Comparison of ENCODE assay signal across 8 mouse cellular contexts in the genomic region with DNA sequence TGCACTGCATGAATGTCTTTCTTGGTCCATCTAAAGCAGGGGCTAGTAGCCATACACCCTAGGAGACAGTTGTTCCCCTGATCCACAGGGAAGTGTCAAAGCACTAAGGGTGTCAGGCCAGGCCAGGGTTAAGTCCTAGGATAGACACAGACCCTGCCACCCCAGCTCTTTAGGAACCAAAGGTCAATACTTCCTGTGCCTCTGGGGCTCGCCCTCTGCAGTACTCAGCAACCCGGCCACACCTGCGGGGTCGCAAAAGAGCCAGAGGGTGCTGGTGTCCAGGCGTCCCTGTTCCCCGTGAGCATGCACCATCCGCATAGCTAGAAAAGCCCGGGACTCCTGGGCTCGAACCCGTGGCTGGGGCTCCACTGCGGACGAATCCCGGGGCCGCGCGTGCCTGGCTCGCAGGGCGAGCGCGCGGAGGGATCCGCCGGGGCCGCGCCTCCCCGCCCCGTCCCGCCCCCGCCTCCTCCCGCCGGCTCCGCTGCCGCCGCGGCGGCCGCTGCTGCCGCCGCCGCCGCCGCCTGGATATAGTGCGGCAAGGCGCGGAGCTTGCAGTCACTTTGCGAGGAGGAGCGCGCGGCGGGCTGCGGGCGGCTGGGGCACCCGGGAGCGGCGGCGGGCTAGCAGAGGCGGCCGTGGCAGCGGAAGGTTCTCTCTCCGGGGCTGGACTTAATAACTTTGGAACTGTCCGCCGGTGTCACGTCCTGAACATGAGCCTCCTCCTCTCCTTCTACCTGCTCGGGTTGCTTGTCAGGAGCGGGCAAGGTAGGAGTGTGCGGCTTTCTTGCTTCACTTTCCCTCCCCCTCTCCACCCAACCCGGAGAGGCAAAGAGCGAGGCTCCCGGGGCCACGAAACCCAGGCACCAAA. TPM values are rescaled to one million over a fixed set of nuclear protein-coding genes. Genes with fewer than 3 reads are reported as not detected.
A peak's percentile ranks its signal among the peaks of the same experiment; 100 is the strongest.
DNase-seq lines count a peak whose midpoint lies in the region; ATAC-seq and TF ChIP-seq lines count a peak whose summit lies in the region.

A gene (plus strand): TSS at position 497 of the 871 bp plus-strand sequence.

- H3K4me1 ChIP-seq in erythroblast, embryonic 14.5 days (ENCODE audit: control insufficient read depth), result no peaks in the 10 kb centered on the region; the same call in 1 of the 2 replicates
- H3K4me1 ChIP-seq in embryonic facial prominence, embryonic 14.5 days (ENCODE audit: control insufficient read depth, insufficient read depth, low read length), result no peaks in the 10 kb centered on the region; the same call in 1 of the 2 replicates
- peaks cover 4% of the 10 kb centered on the region; the same call in 1 of the 2 replicates for H3K4me1 ChIP-seq in heart, embryonic 12.5 days (replicated peaks)
- no peaks in the 10 kb centered on the region for H3K4me1 ChIP-seq in kidney, embryonic 14.5 days (ENCODE audit: control insufficient read depth, insufficient read depth, low read length)
- H3K4me1 ChIP-seq in limb, embryonic 15.5 days, result peaks cover 6% of the 10 kb centered on the region
- H3K4me1 ChIP-seq in midbrain, embryonic 15.5 days, result peaks cover 15% of the 10 kb centered on the region
- no peaks in the 10 kb centered on the region for H3K4me1 ChIP-seq in testis, adult 2 months (ENCODE audit: control insufficient read depth, insufficient read depth, low read length)

- H3K27me3 ChIP-seq in erythroblast, embryonic 14.5 days (ENCODE audit: control insufficient read depth), result peaks cover 18% of the 10 kb centered on the region
- no peaks in the 10 kb centered on the region for H3K27me3 ChIP-seq in embryonic facial prominence, embryonic 14.5 days (replicated peaks; ENCODE audit: control insufficient read depth, insufficient read depth, low read length)
- no peaks in the 10 kb centered on the region for H3K27me3 ChIP-seq in heart, embryonic 12.5 days (replicated peaks)
- peaks cover 2% of the 10 kb centered on the region; the same call in 1 of the 2 replicates for H3K27me3 ChIP-seq in kidney, embryonic 14.5 days (ENCODE audit: control insufficient read depth, insufficient read depth, low read length)
- H3K27me3 ChIP-seq in limb, embryonic 15.5 days, result no peaks in the 10 kb centered on the region
- no peaks in the 10 kb centered on the region for H3K27me3 ChIP-seq in midbrain, embryonic 15.5 days (replicated peaks)
- peaks cover 2% of the 10 kb centered on the region; the same call in 1 of the 2 replicates for H3K27me3 ChIP-seq in testis, adult 2 months (ENCODE audit: control insufficient read depth, insufficient read depth, low read length)

- H3K4me2 ChIP-seq in embryonic facial prominence, embryonic 14.5 days (ENCODE audit: low read depth, low read length), result peak within 1 kb of the TSS; percentile 93
- peak within 1 kb of the TSS; percentile 88 for H3K4me2 ChIP-seq in heart, embryonic 12.5 days
- peak within 1 kb of the TSS; percentile 92 for H3K4me2 ChIP-seq in kidney, embryonic 14.5 days (replicated peaks; ENCODE audit: low read depth, low read length)
- H3K4me2 ChIP-seq in limb, embryonic 15.5 days, result peak within 1 kb of the TSS; percentile 92
- peak within 1 kb of the TSS; percentile 72 for H3K4me2 ChIP-seq in midbrain, embryonic 15.5 days

- H3K9me3 ChIP-seq in erythroblast, embryonic 14.5 days (ENCODE audit: control insufficient read depth, low read length), result no peaks in the 10 kb centered on the region
- H3K9me3 ChIP-seq in embryonic facial prominence, embryonic 14.5 days (ENCODE audit: control insufficient read depth, low read length), result no peaks in the 10 kb centered on the region
- H3K9me3 ChIP-seq in heart, embryonic 12.5 days (replicated peaks), result no peaks in the 10 kb centered on the region
- H3K9me3 ChIP-seq in kidney, embryonic 14.5 days (ENCODE audit: control insufficient read depth, low read length), result no peaks in the 10 kb centered on the region
- H3K9me3 ChIP-seq in limb, embryonic 15.5 days, result no peaks in the 10 kb centered on the region
- H3K9me3 ChIP-seq in midbrain, embryonic 15.5 days, result no peaks in the 10 kb centered on the region

- peak within 1 kb of the TSS; percentile 71 for H3K9ac ChIP-seq in embryonic facial prominence, embryonic 14.5 days (ENCODE audit: low read depth, low read length)
- H3K9ac ChIP-seq in heart, embryonic 12.5 days, result peak within 1 kb of the TSS; percentile 76
- H3K9ac ChIP-seq in kidney, embryonic 14.5 days (ENCODE audit: low read depth, low read length), result peak within 1 kb of the TSS; percentile 64
- H3K9ac ChIP-seq in limb, embryonic 15.5 days, result peak within 1 kb of the TSS; percentile 47
- H3K9ac ChIP-seq in midbrain, embryonic 15.5 days, result peak within 1 kb of the TSS; percentile 70

- no peak for TF ChIP-seq CTCF in testis, adult 2 months (IDR thresholded peaks at IDR 0.05; ENCODE audit: control insufficient read depth, insufficient read depth, insufficient replicate concordance, low read depth, low read length)

- no peak for ATAC-seq in erythroblast, adult 5-6 weeks (replicated peaks; ENCODE audit: low FRiP score, poor library complexity, severe bottlenecking)
- peak; percentile 84 for ATAC-seq in embryonic facial prominence, embryonic 14.5 days (ENCODE audit: low read depth)
- peak; percentile 76 for ATAC-seq in heart, embryonic 12.5 days (ENCODE audit: insufficient number of reproducible peaks, low FRiP score)
- peak; percentile 90 for ATAC-seq in kidney, embryonic 14.5 days (ENCODE audit: low FRiP score, low TSS enrichment)
- ATAC-seq in limb, embryonic 15.5 days (ENCODE audit: insufficient number of reproducible peaks, low FRiP score, low TSS enrichment, low read depth), result peak; percentile 61
- ATAC-seq in midbrain, embryonic 15.5 days (replicated peaks), result peak; percentile 78

- peak within 1 kb of the TSS; percentile 20 for H3K4me3 ChIP-seq in erythroblast, embryonic 14.5 days (replicated peaks)
- H3K4me3 ChIP-seq in embryonic facial prominence, embryonic 14.5 days (ENCODE audit: low read depth, low read length), result peak within 1 kb of the TSS; percentile 62
- H3K4me3 ChIP-seq in heart, embryonic 12.5 days, result peak within 1 kb of the TSS; percentile 73
- peak within 1 kb of the TSS; percentile 59 for H3K4me3 ChIP-seq in kidney, embryonic 14.5 days (ENCODE audit: low read length)
- peak within 1 kb of the TSS; percentile 56 for H3K4me3 ChIP-seq in limb, embryonic 15.5 days
- peak within 1 kb of the TSS; percentile 76 for H3K4me3 ChIP-seq in midbrain, embryonic 15.5 days
- peak within 1 kb of the TSS; percentile 79 for H3K4me3 ChIP-seq in testis, adult 2 months (ENCODE audit: control insufficient read depth, low read depth, low read length)

- no peaks in the 10 kb centered on the region for H3K36me3 ChIP-seq in erythroblast, embryonic 14.5 days (ENCODE audit: control insufficient read depth)
- no peaks in the 10 kb centered on the region for H3K36me3 ChIP-seq in embryonic facial prominence, embryonic 14.5 days (ENCODE audit: control insufficient read depth, insufficient read depth, low read length)
- H3K36me3 ChIP-seq in heart, embryonic 12.5 days, result no peaks in the 10 kb centered on the region
- H3K36me3 ChIP-seq in kidney, embryonic 14.5 days (ENCODE audit: control insufficient read depth, insufficient read depth, low read length), result no peaks in the 10 kb centered on the region
- no peaks in the 10 kb centered on the region for H3K36me3 ChIP-seq in limb, embryonic 15.5 days
- no peaks in the 10 kb centered on the region for H3K36me3 ChIP-seq in midbrain, embryonic 15.5 days (replicated peaks)
- H3K36me3 ChIP-seq in testis, adult 2 months (ENCODE audit: control insufficient read depth, insufficient read depth, low read length), result no peaks in the 10 kb centered on the region

- TF ChIP-seq POLR2A in testis, adult 2 months (IDR thresholded peaks at IDR 0.05; ENCODE audit: control insufficient read depth, low read depth, low read length), result no peak

- H3K27ac ChIP-seq in embryonic facial prominence, embryonic 14.5 days (replicated peaks; ENCODE audit: low read depth, low read length), result peak within 1 kb of the TSS; percentile 39; the same call in 1 of the 2 replicates
- H3K27ac ChIP-seq in heart, embryonic 12.5 days (ENCODE audit: poor library complexity, severe bottlenecking), result no peak within 1 kb of the TSS
- no peak within 1 kb of the TSS for H3K27ac ChIP-seq in kidney, embryonic 14.5 days (ENCODE audit: low read depth, low read length)
- 0 out of 2 replicates have a peak within 1 kb of the TSS, but pooled peaks have one; percentile 22 for H3K27ac ChIP-seq in limb, embryonic 15.5 days
- peak within 1 kb of the TSS; percentile 90 for H3K27ac ChIP-seq in midbrain, embryonic 15.5 days
- no peak within 1 kb of the TSS for H3K27ac ChIP-seq in testis, adult 2 months (ENCODE audit: control insufficient read depth, insufficient read depth, low read depth, low read length)

- DNase-seq in embryonic facial prominence, embryonic 14.5 days (ENCODE audit: low spot score), result peak; percentile 82

- 1% methylated on average over 45 of the region's 70 CpGs for WGBS in embryonic facial prominence, embryonic 14.5 days
- WGBS in heart, embryonic 12.5 days, result under 1% methylated on average over 55 of the region's 70 CpGs
- WGBS in kidney, embryonic 14.5 days, result 0% methylated on average over 49 of the region's 70 CpGs
- WGBS in limb, embryonic 15.5 days, result under 1% methylated on average over 55 of the region's 70 CpGs
- WGBS in midbrain, embryonic 15.5 days, result under 1% methylated on average over 61 of the region's 70 CpGs

RNA-seq across cellular contexts. Expression of the gene that starts here (rescaled TPM):
- 0.01 TPM in 1 of 2 replicates, not detected in the other for polyA plus RNA-seq in erythroblast, embryonic 14.5 days (2012)
- not detected in 2 replicates for total RNA-seq in erythroblast, adult 5-6 weeks (2015; ENCODE audit: low replicate concordance)
- not detected in 2 replicates for total RNA-seq in erythroblast, adult 5-6 weeks (2017; ENCODE audit: low replicate concordance)
- 4.1 and 5.0 TPM in 2 replicates for polyA plus RNA-seq in embryonic facial prominence, embryonic 14.5 days (2014; fragmentation: Nextera tagmentation; extraction: Ambion mirVana)
- polyA plus RNA-seq in heart, embryonic 12.5 days (2016; fragmentation: Nextera tagmentation; extraction: Ambion mirVana), result 0.04 TPM in 1 of 2 replicates, not detected in the other
- polyA plus RNA-seq in kidney, embryonic 14.5 days (2014; fragmentation: Nextera tagmentation; extraction: Ambion mirVana), result 0.66 and 1.1 TPM in 2 replicates
- polyA plus RNA-seq in limb, embryonic 15.5 days (2015; fragmentation: Nextera tagmentation; extraction: Ambion mirVana), result 1.5 and 2.3 TPM in 2 replicates
- 22.8 and 25.7 TPM in 2 replicates for polyA plus RNA-seq in midbrain, embryonic 15.5 days (2015; fragmentation: Nextera tagmentation; extraction: Ambion mirVana)
- polyA plus RNA-seq in testis, adult 2 months (2012; rRNA removed), result 0.11 TPM in 1 of 2 replicates, not detected in the other

Comparison
In these comparisons a context has a peak if more than half of its experiments do, and no peak if none do; other contexts are left out.
1. Peak in ATAC-seq, H3K4me3 ChIP-seq, H3K9ac ChIP-seq and H3K4me2 ChIP-seq in heart, embryonic 12.5 days; RNA of the gene not detected or under 1 TPM.
2. H3K4me3 ChIP-seq: peak in every context shown above with its lines; median percentile 79 in testis, adult 2 months; 76 in midbrain, embryonic 15.5 days; 73 in heart, embryonic 12.5 days; 62 in embryonic facial prominence, embryonic 14.5 days; 59 in kidney, embryonic 14.5 days; 56 in limb, embryonic 15.5 days; 20 in erythroblast, embryonic 14.5 days.
3. H3K27ac ChIP-seq: peak in embryonic facial prominence, embryonic 14.5 days (single experiment), limb, embryonic 15.5 days (single experiment) and midbrain, embryonic 15.5 days (single experiment); none in heart, embryonic 12.5 days (single experiment), kidney, embryonic 14.5 days (single experiment) and testis, adult 2 months (single experiment).
4. Peak in every context shown above with its lines, with median percentiles within 50 percentile points of each other: H3K4me2 ChIP-seq and H3K9ac ChIP-seq.